Mouse (Mus musculus) hindbrain, embryonic 13.5 days (tissue): ENCODE measurements around the gene Pkn1. TPM values are rescaled to one million over a fixed set of nuclear protein-coding genes. Genes with fewer than 3 reads are reported as not detected.

Source experiments
- ATAC-seq: fragments of 200-750 bp; cut with Nextera tagmentation; 2 replicates; pipeline ENCODE4 v1.8.0; 2017; ENCODE audit warnings: moderate TSS enrichment; ENCODE audit not compliant: low FRiP score
- H3K27ac ChIP-seq: fragments of 300-500 bp; sonication (generic); 2 replicates; pipeline ENCODE4 v1.5.1; 2015; ENCODE audit warnings: inconsistent platforms, mild to moderate bottlenecking, moderate library complexity
- H3K27me3 ChIP-seq: fragments of 300-500 bp; sonication (generic); 2 replicates; pipeline ENCODE4 v1.6.1; 2015; ENCODE audit warnings: mild to moderate bottlenecking, inconsistent platforms
- H3K36me3 ChIP-seq: fragments of 300-500 bp; sonication (generic); 2 replicates; pipeline ENCODE4 v1.6.1; 2015; ENCODE audit warnings: mild to moderate bottlenecking, inconsistent platforms
- H3K4me1 ChIP-seq: fragments of 300-500 bp; sonication (generic); replicated peaks from 2 replicates; pipeline ENCODE4 v1.6.1; 2015; ENCODE audit warnings: inconsistent platforms
- H3K4me2 ChIP-seq: fragments of 300-500 bp; sonication (generic); 2 replicates; pipeline ENCODE4 v1.6.1; 2015; ENCODE audit warnings: inconsistent platforms, mild to moderate bottlenecking, moderate library complexity
- H3K4me3 ChIP-seq: fragments of 300-500 bp; sonication (generic); 2 replicates; pipeline ENCODE4 v1.5.1; 2015; ENCODE audit warnings: mild to moderate bottlenecking, inconsistent platforms
- H3K9ac ChIP-seq: fragments of 300-500 bp; sonication (generic); 2 replicates; pipeline ENCODE4 v1.6.1; 2015; ENCODE audit warnings: mild to moderate bottlenecking, inconsistent platforms
- H3K9me3 ChIP-seq: fragments of 300-500 bp; sonication (generic); 2 replicates; pipeline ENCODE4 v1.6.1; 2016; ENCODE audit warnings: inconsistent platforms
- WGBS: fragments of 180-500 bp; shearing (Covaris S2); methylation state at CpG from one replicate; pipeline ENCODE4 v1.1.7; 2015; 5-methylcytosine and 5-hydroxymethylcytosine counted together
- polyA plus RNA-seq: library from polyadenylated mRNA; unstranded; fragments of >200 nt; fragmentation: Nextera tagmentation; extraction: Ambion mirVana; gene quantifications from 2 replicates; pipeline ENCODE4 v1.2.1, GENCODE M21; 2015

The Pkn1 gene
- polyA plus RNA-seq, 1 experiment from 2014 or later = 23.7 TPM

- H3K9me3 ChIP-seq = peaks cover 6% of the 10 kb centered on the region
- no peaks in the 10 kb centered on the region for H3K4me1 ChIP-seq
- H3K27me3 ChIP-seq = no peaks in the 10 kb centered on the region
- no peak overlapping the region for H3K4me2 ChIP-seq
- no peak overlapping the region for H3K9ac ChIP-seq
- no peak for ATAC-seq
- H3K36me3 ChIP-seq = no peaks in the 10 kb centered on the region
- H3K4me3 ChIP-seq = no peak overlapping the region
- 91% methylated on average over 7 of the region's 7 CpGs for WGBS
- no peak overlapping the region for H3K27ac ChIP-seq
Measured at GRCm38 (mm10) chr8:83632083-83632707, 66.8 kb downstream of the Pkn1 start.

- WGBS = 92% methylated on average over 6 of the region's 6 CpGs
- no peak overlapping the region for H3K4me2 ChIP-seq
- H3K4me1 ChIP-seq = 0 out of 2 replicates have a peak, but pooled peaks cover 4% of the 10 kb centered on the region
- no peak overlapping the region for H3K9ac ChIP-seq
- H3K9me3 ChIP-seq = no peaks in the 10 kb centered on the region
- ATAC-seq = no peak
- H3K27me3 ChIP-seq = 0 out of 2 replicates have a peak, but pooled peaks cover 2% of the 10 kb centered on the region
- H3K4me3 ChIP-seq = no peak overlapping the region
- H3K36me3 ChIP-seq = no peaks in the 10 kb centered on the region
- H3K27ac ChIP-seq = no peak overlapping the region
Measured at GRCm38 (mm10) chr8:83625676-83626299, 73.2 kb downstream of the Pkn1 start.

DNA sequence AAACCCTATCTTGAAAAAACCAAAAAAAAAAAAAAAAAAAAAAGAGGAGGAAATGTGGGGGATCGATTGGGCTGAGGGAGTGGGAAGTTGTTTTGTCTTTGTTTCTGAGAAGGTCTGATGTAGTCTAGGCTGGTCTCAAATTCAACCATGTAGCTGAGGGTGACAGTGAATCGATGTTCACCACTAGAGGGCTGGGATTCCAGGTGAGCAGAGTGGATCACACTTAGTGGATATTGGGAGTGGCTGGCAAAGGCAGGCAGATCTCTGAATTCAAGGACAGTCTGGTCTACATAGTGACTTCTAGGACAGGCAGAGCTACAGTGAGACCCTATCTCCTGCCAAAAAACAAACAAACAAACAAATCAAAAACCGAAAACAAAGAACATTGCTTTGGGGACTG lies 74.2 kb downstream of the Pkn1 start:
- Histone ChIP-seq H3K27me3 (0 out of 2 replicates have a peak, but pooled peaks cover 2% of the 10 kb centered on the region), H3K9ac (no peak overlapping the region), H3K36me3 (no peaks in the 10 kb centered on the region), H3K27ac (no peak overlapping the region), H3K9me3 (no peaks in the 10 kb centered on the region), H3K4me2 (no peak overlapping the region), H3K4me1 (0 out of 2 replicates have a peak, but pooled peaks cover 4% of the 10 kb centered on the region), H3K4me3 (no peak overlapping the region)
- WGBS = 46% methylated on average over 3 of the region's 3 CpGs
- ATAC-seq = no peak

- Histone ChIP-seq H3K4me3 (no peak overlapping the region), H3K36me3 (no peaks in the 10 kb centered on the region), H3K27me3 (0 out of 2 replicates have a peak, but pooled peaks cover 2% of the 10 kb centered on the region), H3K4me1 (0 out of 2 replicates have a peak, but pooled peaks cover 4% of the 10 kb centered on the region), H3K9me3 (no peaks in the 10 kb centered on the region), H3K27ac (no peak overlapping the region), H3K9ac (no peak overlapping the region), H3K4me2 (no peak overlapping the region)
- 87% methylated on average over 7 of the region's 7 CpGs for WGBS
- ATAC-seq = no peak
Measured at GRCm38 (mm10) chr8:83623549-83623948, 75.4 kb downstream of the Pkn1 start.

DNA sequence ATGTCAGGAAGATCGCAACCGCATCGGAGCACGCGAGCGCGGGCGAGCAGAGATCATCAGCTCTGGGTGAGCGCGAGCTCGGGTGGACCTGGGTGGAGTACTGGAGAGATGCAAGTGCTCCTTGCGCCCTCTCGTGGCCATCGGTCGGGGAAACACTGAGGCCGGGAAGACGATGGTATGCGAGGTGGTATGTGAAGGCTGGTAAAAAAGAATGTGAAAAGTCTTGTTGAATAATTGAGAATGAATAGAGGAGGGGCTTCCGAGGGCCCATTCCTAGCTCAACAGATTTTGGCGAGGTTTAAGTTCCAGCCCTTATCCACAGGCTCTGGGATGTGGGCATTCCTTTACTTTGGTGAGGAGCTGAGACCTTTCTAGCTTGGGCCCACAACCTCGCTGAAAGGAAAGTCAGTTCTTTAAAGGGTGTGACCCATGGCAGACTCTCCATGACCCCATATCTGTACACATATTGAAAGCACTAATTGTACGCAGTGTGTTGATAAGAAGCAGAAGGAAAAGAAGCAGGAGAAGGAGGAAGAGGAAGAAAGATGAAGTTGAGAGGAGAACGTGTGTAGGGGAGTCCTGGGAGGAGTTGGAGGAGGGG lies 76.5 kb downstream of the Pkn1 start:
- H3K27ac ChIP-seq = peak overlapping the region; percentile 55; the same call in 1 of the 2 replicates
- 10% methylated on average over 23 of the region's 23 CpGs for WGBS
- H3K9me3 ChIP-seq = no peaks in the 10 kb centered on the region

GRCm38 (mm10) chr8:83621691-83622388 lies 77.1 kb downstream of the Pkn1 start:
- H3K27me3 ChIP-seq = 0 out of 2 replicates have a peak, but pooled peaks cover 2% of the 10 kb centered on the region
- H3K4me2 ChIP-seq = peak overlapping the region; percentile 72
- peak overlapping the region; percentile 55; the same call in 1 of the 2 replicates for H3K27ac ChIP-seq
- WGBS = 56% methylated on average over 15 of the region's 15 CpGs
- no peaks in the 10 kb centered on the region for H3K9me3 ChIP-seq
- H3K4me3 ChIP-seq = peak overlapping the region; percentile 42
- H3K4me1 ChIP-seq = 0 out of 2 replicates have a peak, but pooled peaks cover 4% of the 10 kb centered on the region
- peak; percentile 37; the same call in 1 of the 2 replicates for ATAC-seq
- no peaks in the 10 kb centered on the region for H3K36me3 ChIP-seq
- peak overlapping the region; percentile 75 for H3K9ac ChIP-seq

More for the DNA sequence above, 76.5 kb downstream of the Pkn1 start:
- Histone ChIP-seq H3K4me1 (0 out of 2 replicates have a peak, but pooled peaks cover 4% of the 10 kb centered on the region), H3K4me2 (peak overlapping the region; percentile 72), H3K36me3 (no peaks in the 10 kb centered on the region), H3K4me3 (peak overlapping the region; percentile 42), H3K9ac (peak overlapping the region; percentile 75), H3K27me3 (0 out of 2 replicates have a peak, but pooled peaks cover 2% of the 10 kb centered on the region)
- ATAC-seq = peak; percentile 94

GRCm38 (mm10) chr8:83619568-83620285 lies 79.3 kb downstream of the Pkn1 start:
- Histone ChIP-seq H3K4me2 (no peak overlapping the region), H3K27me3 (0 out of 2 replicates have a peak, but pooled peaks cover 2% of the 10 kb centered on the region), H3K4me1 (0 out of 2 replicates have a peak, but pooled peaks cover 4% of the 10 kb centered on the region), H3K36me3 (no peaks in the 10 kb centered on the region), H3K4me3 (no peak overlapping the region), H3K9ac (no peak overlapping the region), H3K27ac (no peak overlapping the region), H3K9me3 (no peaks in the 10 kb centered on the region)
- ATAC-seq = no peak
- WGBS = 93% methylated on average over 9 of the region's 9 CpGs

DNA sequence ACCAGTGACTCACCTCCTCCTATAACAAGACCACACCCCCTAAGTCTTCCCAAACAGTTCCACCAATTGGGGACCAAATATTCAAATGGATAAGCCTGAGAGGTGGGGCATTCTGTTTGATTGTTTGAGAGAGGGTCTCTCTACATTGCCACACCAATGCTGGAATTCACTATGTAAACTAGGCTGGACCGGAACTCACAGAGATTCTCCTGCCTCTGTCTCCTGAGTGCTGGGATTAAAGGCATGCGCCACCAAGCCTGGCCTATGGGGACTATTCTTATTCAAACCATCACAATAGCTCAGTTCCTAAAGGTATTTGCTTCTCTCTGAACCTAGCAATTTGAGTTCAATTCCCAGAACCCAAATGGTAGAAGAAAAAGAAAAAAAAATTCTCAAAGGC lies 80.4 kb downstream of the Pkn1 start:
- Histone ChIP-seq H3K4me2 (no peak overlapping the region), H3K27me3 (0 out of 2 replicates have a peak, but pooled peaks cover 2% of the 10 kb centered on the region), H3K27ac (no peak overlapping the region), H3K9ac (no peak overlapping the region), H3K36me3 (peaks cover 9% of the 10 kb centered on the region), H3K4me1 (0 out of 2 replicates have a peak, but pooled peaks cover 4% of the 10 kb centered on the region), H3K9me3 (no peaks in the 10 kb centered on the region), H3K4me3 (no peak overlapping the region)
- WGBS = 94% methylated on average over 2 of the region's 2 CpGs
- no peak for ATAC-seq

GRCm38 (mm10) chr8:83617111-83617510 lies 81.9 kb downstream of the Pkn1 start:
- H3K4me1 ChIP-seq = 0 out of 2 replicates have a peak, but pooled peaks cover 2% of the 10 kb centered on the region
- no peak overlapping the region for H3K9ac ChIP-seq
- WGBS = 86% methylated on average over 2 of the region's 2 CpGs
- ATAC-seq = no peak
- no peaks in the 10 kb centered on the region for H3K27me3 ChIP-seq
- H3K4me2 ChIP-seq = no peak overlapping the region
- no peak overlapping the region for H3K4me3 ChIP-seq
- H3K9me3 ChIP-seq = no peaks in the 10 kb centered on the region
- no peak overlapping the region for H3K27ac ChIP-seq
- peaks cover 23% of the 10 kb centered on the region for H3K36me3 ChIP-seq

GRCm38 (mm10) chr8:83616625-83617024 lies 82.4 kb downstream of the Pkn1 start:
- Histone ChIP-seq H3K4me1 (no peaks in the 10 kb centered on the region), H3K27ac (no peak overlapping the region), H3K9me3 (no peaks in the 10 kb centered on the region), H3K27me3 (no peaks in the 10 kb centered on the region), H3K9ac (no peak overlapping the region), H3K36me3 (peaks cover 28% of the 10 kb centered on the region), H3K4me2 (no peak overlapping the region), H3K4me3 (no peak overlapping the region)
- ATAC-seq = no peak
